Mouse (Mus musculus): Measurements from ENCODE around the gene Fbxl20.

GRCm38 (mm10) chr11:98090583-98090982, 59.6 kb downstream of the Fbxl20 start:
- TF ChIP-seq POLR2A (IDR thresholded peaks at IDR 0.05; ENCODE audit: insufficient read depth, low read depth, low read length) (no peak), CTCF (IDR thresholded peaks at IDR 0.05) (no peak), EP300 (IDR thresholded peaks at IDR 0.05; ENCODE audit: insufficient read depth, low read depth, low read length) (no peak)

Measured in heart, adult 2 months (tissue).